Mouse (Mus musculus) v-Abl transformed pro-B cells (cell line): ENCODE data around the gene Sult6b2.

Source experiments
- in situ Hi-C, 2 experiments: fragments of 400-800 bp; cut with MboI; formaldehyde crosslinking; loops; one replicate each; pipeline ENCODE4 v1.15.1; 2025; ENCODE audit not compliant: unreplicated experiment in 2 of 2

Sult6b2 gene

DNA sequence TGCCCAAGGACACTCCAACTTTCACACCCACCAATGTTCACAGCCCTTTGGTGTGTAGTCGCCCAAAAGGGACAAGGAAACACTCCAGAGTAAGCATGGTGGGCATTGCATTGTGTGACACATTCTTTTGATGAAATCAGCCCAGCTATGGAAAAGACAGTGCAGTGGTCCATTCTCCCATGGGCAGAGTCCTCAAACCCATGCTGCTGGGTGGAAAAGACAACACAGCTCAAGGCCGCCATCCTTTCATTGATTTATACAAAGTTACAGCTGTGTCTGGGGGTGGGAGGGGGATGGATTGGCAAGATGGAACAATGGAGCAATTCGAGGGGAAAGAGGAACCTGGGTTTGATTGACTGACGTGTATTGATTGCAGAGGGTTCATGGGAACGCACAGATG is 8.7 kb upstream of the Sult6b2 start:
- in situ Hi-C loops, result no loop called here

DNA sequence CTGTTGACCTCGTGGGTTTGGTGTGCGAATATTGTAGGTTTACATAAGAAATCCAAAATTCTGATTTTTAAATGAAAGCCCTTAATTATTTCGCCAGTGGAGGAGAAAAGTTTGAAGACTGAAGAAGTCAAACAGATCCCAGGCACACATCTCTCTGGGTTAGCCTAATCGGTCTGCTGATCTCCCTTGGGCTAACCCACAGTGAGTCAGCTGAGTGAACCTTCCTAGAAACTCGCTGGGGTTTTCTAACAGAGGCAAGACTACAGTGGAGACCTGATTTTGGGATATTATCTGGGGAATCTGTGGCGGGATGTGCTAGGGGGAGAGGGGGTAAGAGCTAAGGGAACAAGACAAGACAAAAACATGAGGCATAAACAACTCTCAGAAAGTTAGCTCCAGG is 5.9 kb upstream of the Sult6b2 start:
- in situ Hi-C loops, result no loop called here

DNA sequence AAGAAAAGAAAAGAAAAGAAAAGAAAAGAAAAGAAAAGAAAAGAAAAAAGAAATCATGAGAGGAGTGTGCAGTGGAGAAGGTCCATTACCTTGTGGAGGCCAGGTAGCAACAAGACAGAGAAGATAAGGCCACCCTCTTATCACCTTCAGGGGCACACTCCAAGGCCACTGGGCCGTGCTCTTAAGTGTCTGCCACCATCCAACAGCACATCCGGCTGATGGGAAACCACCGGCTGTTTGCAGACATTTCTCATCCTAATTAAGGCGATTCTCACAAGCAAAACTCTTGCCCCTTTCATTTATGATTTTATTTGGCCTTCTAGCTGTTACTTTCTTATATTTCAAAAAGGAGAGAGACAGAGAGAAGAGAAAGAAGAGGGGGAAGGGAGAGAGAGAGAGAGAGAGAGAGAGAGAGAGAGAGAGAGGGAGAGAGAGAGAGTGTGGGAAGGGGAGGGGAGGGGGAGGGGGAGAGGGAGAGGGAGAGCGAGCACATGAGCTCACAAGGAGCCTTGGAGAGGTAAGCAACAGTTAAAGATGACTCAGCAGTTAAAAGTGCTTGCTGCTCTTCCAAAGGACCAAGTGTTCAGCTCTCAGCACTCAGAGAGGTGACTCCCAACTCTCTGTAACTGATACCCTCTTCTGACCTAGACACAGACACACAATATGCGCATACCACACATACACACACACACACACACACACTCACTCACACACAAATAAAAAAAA is 5.2 kb upstream of the Sult6b2 start:
- in situ Hi-C loops, result no loop called here

DNA sequence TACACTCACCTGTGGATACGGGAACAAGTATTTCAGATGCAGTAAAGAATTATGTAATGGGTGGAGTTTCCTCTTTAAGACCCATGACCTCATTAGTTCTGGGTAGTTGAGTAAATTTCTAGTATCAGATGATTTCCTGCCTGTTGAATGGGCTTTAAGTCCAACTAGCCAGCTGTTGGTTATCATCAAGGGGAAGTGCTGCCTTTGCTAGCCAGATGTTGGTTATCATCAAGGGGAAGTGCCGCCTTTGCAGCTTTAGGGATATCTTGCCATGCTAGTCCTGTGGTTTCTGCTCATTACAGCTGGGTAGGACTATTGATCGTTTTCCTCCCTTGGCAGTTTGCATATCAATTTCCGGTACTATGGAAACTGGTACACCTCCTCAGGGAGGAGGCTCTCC is 2.0 kb upstream of the Sult6b2 start:
- in situ Hi-C loops, result no loop called here

DNA sequence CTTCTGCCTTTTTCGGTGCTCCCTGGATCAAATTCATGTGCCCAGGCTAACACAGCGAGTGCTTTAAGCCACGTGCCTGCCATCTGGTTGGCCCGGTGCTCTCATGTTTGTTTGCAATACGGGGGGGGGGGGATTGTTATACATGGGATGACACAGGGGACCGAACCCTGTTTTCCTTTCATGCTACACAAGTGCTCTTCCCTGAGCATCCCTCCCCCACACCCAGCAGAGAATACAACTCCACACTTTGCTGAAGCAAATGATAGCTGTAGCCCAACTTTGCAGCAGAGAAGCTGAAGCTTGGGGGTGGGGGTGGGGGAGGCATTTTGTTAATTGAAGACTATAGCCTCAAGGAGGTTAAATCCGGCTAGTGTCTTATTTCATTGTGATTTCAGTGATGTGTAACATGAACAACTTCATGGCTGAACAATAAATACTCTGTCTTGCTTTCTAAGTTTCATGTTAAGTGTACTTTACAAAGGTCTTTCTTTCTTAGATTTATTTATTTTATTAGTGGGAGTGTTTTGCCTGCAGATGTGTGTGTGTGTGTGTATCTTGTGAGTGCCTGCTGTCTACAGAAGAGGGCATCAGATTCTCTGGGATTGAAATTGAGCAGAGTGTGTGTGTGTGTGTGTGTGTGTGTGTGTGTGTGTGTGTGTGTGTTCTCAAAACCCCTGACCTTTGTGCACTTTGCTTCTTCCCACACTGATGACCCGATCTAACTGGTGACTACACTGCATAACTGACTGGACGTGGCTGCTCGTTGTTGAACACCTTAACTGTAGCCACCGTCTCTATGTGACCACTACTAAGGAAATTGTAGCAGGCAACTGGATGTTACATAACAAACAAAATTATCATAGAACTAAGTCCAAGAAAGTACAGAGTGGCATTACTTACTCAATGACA is 1.4 kb downstream of the Sult6b2 start:
- in situ Hi-C loops, result no loop called here

DNA sequence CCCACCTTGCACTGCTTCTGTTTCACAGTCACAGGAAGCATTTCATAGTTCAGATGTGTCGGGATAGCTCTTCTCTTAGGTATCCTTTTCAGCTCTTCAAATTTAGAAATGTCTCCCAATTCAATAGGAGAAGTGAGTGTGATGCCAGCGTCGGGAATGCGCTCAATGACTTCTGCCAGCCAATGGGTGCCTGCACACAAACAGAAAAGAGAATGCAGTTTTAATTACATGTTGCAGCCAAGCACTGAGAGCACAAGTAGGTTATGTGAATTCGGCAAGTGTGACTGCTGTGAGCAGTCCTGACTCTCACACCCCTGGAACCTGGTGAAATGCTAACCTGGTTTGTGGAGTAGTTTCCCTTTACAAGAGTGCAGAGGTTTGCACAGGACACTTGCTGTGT is 2.6 kb downstream of the Sult6b2 start:
- in situ Hi-C loops, result no loop called here

DNA sequence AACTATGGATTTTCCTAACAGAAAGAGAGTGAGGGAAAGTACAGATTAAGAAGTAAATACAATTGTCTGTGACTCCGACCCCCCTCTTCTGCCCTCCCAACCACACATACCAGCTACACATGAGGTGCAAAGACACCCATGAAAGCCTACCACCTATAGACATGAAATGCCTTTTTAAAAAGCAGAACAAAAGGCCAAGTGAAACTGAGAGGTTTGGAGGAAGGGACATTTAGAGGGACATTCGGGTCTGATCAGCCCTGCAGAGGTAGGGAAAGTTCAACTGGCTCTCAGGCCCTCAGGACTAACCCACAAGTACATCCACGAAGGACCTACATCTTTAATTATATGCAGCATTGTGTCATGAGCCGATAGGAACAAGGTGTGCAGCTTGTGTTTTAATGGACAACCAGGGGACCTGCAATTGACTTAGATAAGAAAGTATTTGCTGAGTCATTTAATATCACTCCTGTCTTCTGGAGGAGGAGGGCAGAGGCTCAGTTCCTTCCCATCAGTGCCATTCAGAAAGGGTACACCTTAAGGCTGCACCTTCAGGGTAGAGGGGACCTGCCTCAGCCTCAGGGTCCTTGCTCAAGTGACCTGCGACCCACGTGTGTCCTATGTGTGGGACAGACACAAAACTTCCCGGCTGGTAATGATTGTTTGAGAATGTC is 4.5 kb downstream of the Sult6b2 start:
- in situ Hi-C loops, result no loop called here

DNA sequence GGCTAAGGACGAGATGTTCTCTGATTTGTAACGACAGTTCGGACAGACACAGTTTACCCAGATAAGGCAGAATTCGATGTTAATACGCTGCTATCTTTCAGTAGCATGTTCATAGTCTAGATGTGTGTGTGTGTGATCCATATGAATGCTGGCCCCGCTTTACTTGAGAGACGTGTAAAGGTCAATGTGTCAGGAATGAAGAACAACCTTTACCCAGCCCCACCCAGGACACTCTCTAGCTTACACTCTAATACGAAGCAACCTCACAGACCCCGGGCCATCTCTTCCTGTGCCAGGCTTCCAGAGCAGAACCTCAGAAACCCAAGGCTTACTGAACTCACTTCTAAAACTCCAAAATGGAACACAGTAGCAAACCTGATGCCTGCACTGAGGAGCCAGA is 5.5 kb downstream of the Sult6b2 start:
- in situ Hi-C loops, result no loop called here

DNA sequence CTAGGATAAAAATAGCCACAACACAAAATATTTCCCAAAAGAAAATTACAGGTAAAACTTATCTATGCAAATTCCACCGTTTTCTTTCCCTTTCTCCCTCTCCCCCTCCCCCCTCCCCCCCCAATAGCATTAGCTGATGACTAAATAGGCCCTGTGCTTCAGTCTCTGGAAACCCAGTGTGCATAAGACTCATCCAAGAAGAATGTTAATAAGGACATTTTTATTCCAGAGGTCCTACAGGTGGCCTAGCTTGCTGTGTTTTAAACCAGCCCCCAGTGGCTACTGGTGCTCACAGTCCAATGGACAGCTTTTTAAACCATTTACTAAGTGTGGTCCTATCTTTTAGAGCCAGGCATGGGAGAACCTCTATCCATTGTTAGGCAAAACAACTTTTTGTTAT is 6.3 kb downstream of the Sult6b2 start:
- in situ Hi-C loops, result no loop called here

DNA sequence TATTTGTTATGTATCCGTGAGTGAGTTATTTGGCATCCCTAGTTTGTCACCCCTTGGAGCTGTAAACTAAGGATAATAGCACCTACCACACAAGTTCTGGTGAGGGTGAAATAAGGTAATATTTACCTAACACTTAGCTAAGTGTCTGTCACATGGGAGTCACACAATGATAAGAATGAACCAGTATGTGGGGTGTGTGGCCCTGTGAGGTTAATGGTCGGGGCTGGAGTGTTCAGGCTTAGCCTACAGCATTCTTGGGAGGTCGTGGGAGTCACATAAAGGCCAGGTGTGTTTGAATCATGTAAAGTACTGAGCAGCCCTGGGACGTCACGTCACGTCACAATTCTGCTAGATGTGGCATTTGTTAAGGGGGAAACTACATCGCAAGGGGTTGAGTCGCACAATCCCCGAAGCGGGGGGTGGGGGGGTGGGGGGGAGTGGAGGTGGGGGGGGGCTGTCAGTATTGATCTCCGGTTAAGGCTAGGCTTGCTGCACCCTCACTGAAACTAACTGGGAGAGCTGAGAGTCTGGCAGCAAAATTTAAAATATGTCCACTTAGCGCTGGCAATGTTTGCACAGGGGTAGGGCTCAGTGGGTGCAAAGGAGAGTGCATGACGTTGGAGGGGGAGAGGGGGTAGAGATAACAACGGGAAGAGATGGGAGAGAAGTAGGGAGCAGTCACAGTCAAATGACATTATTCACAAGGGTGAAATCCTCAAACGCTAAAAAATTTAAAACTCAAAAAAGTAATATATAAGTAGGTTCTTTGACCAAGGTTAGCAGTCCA is 8.5 kb downstream of the Sult6b2 start:
- in situ Hi-C loops, result no loop called here

DNA sequence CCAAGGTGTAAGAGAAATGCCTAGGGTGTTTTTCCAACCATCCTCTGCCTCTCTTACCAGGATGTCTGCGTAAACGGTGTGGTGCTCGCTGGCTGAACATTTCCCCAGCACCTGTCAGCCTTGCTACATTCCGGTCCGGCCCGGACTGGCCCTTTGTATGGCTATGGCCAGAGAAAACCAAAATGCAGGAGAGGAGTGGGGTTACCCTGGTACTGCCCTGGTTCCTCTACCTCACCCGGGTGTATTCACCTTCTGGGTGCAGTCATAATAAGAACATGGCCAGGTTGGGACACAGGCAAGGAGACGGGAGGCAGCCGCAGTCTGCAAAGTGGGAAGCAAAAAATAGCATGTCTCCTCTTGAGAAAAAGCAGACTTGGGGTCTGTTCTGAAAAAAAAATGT is 9.2 kb downstream of the Sult6b2 start:
- in situ Hi-C loops, result no loop called here

DNA sequence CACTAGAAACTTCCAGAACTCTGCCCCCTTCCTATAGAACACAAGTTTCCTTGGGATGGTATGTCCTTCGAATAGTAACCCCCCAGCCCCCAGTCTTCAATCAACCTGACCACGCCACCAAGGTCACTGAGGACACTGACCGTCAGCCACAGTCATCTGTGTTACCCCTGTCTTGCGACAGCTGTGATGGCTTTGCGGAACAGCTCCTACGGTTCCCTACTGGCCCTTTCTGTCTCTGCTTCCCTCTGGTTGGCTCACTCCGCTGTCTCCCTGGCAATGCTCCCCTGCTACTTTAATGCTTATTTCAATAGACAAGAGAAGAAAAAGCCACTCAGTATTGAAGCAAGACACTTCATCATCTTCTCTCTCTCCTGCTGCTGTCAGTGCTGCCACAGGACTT is 10.8 kb downstream of the Sult6b2 start:
- in situ Hi-C loops, result no loop called here

DNA sequence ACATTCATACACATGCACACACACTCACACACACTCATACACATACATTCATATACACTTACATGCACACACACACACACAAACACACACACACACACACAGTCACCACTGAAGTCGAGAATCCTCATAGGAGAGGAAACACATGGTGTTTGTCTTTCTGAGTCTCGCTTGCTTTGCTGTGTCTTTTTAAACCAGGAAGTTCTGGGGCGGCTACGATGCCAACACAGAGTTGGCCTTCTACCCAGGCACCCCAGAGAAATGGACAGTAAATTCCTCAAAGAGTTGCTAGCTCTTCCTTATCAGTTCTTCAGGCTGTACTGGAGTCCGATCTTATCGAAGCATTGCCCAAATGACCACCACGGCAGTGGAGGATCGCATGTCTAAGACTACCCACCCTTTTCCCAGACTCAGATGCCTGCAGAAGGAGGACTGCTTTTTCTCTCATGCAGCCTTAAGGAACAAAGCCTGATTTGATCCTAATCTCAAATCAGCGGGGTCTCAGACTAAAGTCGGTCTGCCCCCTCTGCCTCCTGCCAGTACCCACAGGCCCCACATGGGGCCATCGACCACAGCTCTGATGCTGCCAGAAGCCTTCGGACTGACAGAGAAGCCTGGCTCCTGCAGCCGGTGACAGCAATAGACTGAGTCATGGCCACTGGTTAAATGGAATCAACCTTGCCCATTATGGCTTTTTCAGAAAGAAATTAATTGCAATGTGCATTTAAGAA is 11.9 kb downstream of the Sult6b2 start:
- in situ Hi-C loops, result no loop called here

DNA sequence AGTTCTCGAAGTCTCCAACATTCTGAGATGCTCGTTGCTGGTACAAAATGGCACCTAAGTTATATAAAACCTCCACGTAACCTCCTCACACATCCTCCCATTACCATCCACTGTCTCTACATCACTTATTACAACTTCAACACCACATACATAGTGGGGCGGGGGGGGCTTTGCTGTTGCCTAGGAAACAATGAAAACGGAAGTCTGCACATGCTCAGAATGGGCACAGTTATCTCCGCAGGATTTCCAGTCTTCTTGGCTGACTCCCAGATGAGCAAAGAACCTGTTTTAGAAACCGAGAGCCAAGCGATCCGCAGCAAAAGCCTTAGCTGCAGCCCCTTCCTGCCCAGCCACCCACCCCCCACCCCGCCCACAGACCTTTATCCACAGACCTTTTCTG is 14.6 kb downstream of the Sult6b2 start:
- in situ Hi-C loops, result no loop called here

DNA sequence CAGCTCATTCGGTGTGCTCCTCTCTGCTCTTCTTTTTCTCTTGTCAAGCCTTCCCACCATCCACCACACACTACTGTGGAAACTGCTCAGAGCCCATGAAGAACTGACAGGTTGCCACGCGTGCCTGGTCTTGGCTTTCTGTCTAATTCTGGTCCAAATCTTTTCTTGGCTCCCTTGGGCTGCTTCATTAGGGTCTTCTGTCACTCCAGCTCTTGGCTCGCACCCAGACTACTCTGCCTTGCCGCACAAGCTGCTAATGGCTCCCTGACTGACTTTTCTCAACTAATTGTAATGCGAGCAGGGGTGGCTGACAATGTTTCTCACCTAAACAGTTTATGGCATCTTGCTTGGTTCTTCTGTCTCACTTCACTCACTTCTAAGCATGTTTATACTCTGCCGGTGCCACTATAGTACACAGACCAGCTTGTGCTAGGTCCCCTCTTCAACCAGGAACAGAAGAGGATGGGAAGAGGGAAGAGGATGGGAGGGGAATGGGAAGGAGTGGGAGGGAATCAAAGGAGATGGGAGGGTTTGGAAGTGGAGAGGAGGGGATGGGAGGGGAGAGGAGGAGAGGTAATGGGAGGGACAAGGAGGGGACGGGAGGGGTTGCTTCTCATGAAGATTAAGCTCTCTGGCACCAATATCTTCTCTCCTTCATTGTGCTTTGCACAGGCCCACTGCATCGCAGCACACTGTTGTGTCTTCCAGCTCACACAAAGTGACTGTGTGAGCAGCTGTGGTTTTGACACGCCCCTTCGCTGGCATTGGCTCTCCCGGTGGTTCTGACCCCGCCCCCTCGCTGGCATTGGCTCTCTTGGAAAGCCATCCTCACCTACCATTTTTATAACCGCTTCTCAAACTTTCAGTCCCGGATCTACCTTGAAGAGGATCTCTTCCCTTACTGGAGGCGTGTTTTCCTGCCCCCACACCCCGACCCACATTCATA is 16.0 kb downstream of the Sult6b2 start:
- in situ Hi-C loops, result no loop called here

DNA sequence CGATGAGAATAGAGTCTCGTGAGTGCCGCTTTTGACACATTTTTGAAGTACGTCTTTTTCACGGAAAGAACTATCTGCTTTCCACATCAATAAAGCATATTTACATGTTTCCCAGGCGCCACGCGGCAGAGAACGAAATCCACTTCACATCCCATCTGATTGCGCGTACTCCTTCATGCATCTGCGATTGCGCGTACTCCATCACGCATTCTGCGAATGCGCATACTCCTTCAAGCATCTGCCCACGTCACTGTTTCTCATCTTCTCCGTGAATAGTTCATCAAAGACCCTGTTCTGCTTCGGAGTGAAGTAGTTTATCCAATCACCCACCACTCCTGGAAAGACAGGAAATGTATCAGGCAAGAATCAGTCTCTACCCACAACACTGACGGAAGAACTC is 18.2 kb downstream of the Sult6b2 start:
- in situ Hi-C loops, result no loop called here

DNA sequence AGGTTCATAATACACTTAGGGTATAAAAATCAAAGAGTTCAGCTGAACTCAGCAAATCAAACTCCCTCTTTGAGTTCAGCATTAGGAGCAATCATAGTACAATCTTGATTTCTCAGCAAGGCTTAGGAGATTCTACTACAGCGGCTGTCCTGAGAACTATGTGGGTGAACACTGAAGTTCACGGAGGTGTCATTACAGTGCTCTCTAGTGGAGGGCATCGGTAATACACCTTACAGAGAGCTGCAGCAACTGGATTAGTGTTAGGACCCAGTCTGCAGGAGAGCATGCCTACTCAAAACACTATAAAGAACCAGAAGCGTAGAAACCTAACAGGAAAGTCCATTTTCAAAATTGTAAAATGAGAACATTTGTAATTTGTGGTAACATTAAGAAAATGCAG is 19.0 kb downstream of the Sult6b2 start:
- in situ Hi-C loops, result no loop called here

DNA sequence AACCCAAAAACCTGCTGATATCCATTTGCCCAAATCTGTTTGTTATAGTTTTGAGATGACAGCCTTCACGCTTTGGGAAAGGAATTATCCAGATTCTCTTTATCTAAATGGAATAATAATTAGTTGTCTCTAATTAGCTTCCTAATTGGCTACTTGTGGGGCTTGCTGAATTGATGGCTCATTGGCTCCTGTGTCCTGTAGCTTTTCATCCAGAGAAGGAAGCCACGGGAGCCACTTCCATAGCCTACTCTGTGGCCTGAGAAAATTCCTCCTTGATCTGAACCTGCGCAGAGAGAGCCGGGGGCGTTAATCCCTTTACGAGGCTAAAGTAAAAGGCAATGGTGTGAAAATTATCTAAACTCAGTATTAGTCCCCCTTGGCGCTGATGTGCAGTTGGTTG is 23.0 kb downstream of the Sult6b2 start:
- in situ Hi-C loops, result loop anchor here in 1 of 2 experiments (5.0 kb wide), 1 partner anchor 254 kb away; no protein-coding TSS in a partner anchor

DNA sequence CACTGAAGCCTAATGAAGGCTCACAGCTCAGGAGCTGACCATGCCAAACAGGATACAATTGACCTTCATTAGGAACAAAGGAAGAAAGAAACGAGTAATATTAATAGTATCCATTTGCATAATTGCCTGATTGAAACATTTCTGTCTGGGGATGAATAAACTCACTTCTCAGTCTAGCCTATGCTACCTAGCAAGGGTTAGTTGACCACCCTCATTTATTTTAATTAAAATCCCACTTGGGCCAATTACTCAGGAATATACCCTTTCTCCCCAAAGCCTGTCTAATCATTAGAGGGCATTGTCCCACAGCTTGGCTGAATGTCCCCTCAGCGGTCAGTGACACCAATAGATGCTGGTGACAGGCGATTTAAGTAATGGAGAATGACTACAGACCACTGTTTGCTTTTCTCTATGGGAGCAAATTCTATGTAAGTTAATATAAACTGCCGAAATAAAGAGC is 23.7 kb downstream of the Sult6b2 start:
- in situ Hi-C loops, result loop anchor here in 1 of 2 experiments (5.0 kb wide), 1 partner anchor 253 kb away; no protein-coding TSS in a partner anchor
